Mouse (Mus musculus) lung, adult 2 months (tissue): ENCODE measurements around the gene Il17rd. TPM values are rescaled to one million over a fixed set of nuclear protein-coding genes. Genes with fewer than 3 reads are reported as not detected.

Source experiments
- DNase-seq: peaks from one replicate; pipeline ENCODE4 v3.0.0; 2022
- H3K4me1 ChIP-seq: fragments of 200-500 bp; 2 replicates; pipeline ENCODE4 v1.6.1; 2011; ENCODE audit warnings: low read length; ENCODE audit not compliant: control insufficient read depth, insufficient read depth
- H3K4me3 ChIP-seq: fragments of 200-500 bp; replicated peaks from 2 replicates; pipeline ENCODE3; 2011; ENCODE audit warnings: low read depth, mild to moderate bottlenecking, control low read depth, low read length; ENCODE audit errors: extremely low read depth
- CTCF ChIP-seq: fragments of 200-500 bp; IDR thresholded peaks from 2 replicates; pipeline ENCODE4 v1.5.1; 2011; ENCODE audit warnings: mild to moderate bottlenecking, low read length, control low read depth; ENCODE audit not compliant: insufficient read depth
- POLR2A ChIP-seq: fragments of 200-500 bp; IDR thresholded peaks from 2 replicates; pipeline ENCODE4 v1.6.1; 2011; ENCODE audit warnings: low read depth, mild to moderate bottlenecking, control low read depth, low read length, borderline replicate concordance; ENCODE audit errors: extremely low read depth
- WGBS: fragments of 180-500 bp; shearing (Covaris S2); methylation state at CpG from one replicate; pipeline ENCODE4 v1.1.7; 2018; 5-methylcytosine and 5-hydroxymethylcytosine counted together
- polyA plus RNA-seq: library from polyadenylated mRNA; depleted of rRNA; stranded (reverse); fragments of >200 nt; gene quantifications from 2 replicates; pipeline ENCODE4 v1.2.3, GENCODE M21; 2012

The Il17rd gene
- polyA plus RNA-seq, 1 experiment, result 11.3 TPM

GRCm38 (mm10) chr14:27076522-27076920 lies 37.8 kb downstream of the Il17rd start:
- Histone ChIP-seq H3K4me3 (no peak overlapping the region), H3K4me1 (peaks cover 16% of the 10 kb centered on the region)
- no peak for DNase-seq
- no peak for TF ChIP-seq POLR2A
- no peak for TF ChIP-seq CTCF
- WGBS, result 18% methylated on average over 2 of the region's 2 CpGs

DNA sequence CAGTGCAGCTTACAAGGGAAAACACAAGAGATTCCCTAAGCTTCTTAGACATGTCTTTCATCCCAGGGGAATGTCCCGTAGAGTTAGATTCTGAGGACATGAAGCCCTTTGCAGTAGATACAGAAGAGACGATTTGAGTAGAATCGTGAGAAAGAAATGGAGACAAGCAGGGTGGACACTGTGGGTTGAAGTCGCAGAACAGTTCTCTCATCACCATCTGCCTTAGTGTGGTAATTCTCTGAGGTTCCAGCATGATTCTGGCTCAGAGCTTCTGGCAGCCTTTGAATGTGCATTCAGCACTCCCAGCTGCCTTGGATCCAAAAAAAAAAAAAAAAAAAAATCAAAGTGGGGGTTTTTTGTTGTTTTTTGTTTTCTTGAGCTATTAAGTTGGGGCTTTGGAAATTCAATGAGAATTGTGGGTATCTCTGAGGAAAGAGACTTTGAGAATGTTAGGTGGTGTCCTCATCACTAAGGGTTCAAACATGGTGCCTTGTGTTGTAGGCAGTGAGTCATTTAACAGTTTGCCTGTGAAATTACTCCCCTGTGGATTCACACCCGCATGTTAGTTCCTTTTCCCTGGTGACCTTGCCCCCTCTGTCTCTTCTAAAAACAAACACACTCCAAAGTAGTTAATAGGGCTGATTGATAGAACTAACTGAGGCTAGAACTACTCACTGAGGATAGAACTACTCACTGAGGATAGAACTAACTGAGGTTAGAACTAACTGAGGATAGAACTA lies 43.0 kb downstream of the Il17rd start:
- no peak for TF ChIP-seq CTCF
- TF ChIP-seq POLR2A, result no peak
- no peak for DNase-seq
- Histone ChIP-seq H3K4me3 (no peak overlapping the region), H3K4me1 (peaks cover 3% of the 10 kb centered on the region; the same call in 1 of the 2 replicates)
- WGBS, result 67% methylated on average over 5 of the region's 5 CpGs

DNA sequence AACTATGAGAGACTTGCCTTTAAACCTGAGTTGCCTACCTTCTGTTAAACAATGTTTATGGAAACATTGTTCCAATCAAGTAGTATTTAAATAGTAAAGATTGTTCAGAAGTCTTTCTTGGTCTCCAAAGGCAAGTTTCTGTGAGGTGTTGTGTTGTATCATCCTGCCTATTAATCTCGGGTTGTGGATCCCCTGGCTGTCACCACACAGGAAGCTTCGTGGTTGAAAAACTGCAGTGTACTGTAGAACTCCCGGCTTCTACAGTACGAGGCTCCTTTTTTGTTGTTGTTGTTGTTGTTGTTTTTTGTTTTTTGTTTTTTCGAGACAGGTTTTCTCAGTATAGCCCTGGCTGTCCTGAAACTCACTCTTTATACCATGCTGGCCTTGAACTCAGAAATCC lies 46.7 kb downstream of the Il17rd start:
- TF ChIP-seq CTCF, result no peak
- no peak for TF ChIP-seq POLR2A
- Histone ChIP-seq H3K4me1 (no peaks in the 10 kb centered on the region), H3K4me3 (no peak overlapping the region)
- no peak for DNase-seq
- 69% methylated on average over 5 of the region's 5 CpGs for WGBS

- no peak for TF ChIP-seq CTCF
- Histone ChIP-seq H3K4me1 (no peaks in the 10 kb centered on the region), H3K4me3 (no peak overlapping the region)
- DNase-seq, result no peak
- WGBS, result 92% methylated on average over 4 of the region's 4 CpGs
These were observed 47.3 kb downstream of the Il17rd start for GRCm38 (mm10) chr14:27085999-27086398.

- WGBS, result 70% methylated on average over 5 of the region's 5 CpGs
- no peak for DNase-seq
These were observed 55.5 kb downstream of the Il17rd start for GRCm38 (mm10) chr14:27094247-27094646.

DNA sequence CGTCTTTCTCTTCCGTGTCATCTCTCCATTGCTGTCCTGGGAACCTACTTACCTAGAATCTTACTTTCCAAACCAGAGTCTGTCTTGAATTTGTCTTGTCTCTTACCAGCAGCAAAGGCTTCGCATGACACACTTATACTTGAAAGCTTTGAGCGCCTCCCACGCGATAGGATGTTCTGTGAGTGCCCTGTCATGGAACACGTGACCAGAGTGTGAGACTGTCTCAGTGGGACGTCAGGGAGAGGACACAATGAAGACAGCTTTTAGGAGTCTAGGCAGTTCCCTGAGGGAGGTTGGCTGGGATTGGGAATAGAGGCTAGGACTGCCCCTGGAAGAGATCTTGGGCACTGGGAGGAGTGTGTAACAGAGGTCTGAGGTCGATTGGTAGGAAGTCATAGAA lies 57.4 kb downstream of the Il17rd start:
- DNase-seq, result no peak
- H3K4me3 ChIP-seq, result no peak overlapping the region
- H3K4me1 ChIP-seq, result peaks cover 6% of the 10 kb centered on the region
- 67% methylated on average over 9 of the region's 9 CpGs for WGBS
- no peak for TF ChIP-seq POLR2A
- TF ChIP-seq CTCF, result no peak

More at GRCm38 (mm10) chr14:27094247-27094646, 55.5 kb downstream of the Il17rd start:
- TF ChIP-seq POLR2A (no peak), CTCF (no peak)
- H3K4me3 ChIP-seq, result no peak overlapping the region
- peaks cover 6% of the 10 kb centered on the region for H3K4me1 ChIP-seq

- 13% methylated on average over 3 of the region's 3 CpGs for WGBS
- H3K4me3 ChIP-seq, result no peak overlapping the region
- DNase-seq, result peak; percentile 52
- TF ChIP-seq POLR2A (no peak), CTCF (peak; percentile 46)
- peaks cover 6% of the 10 kb centered on the region for H3K4me1 ChIP-seq
These were observed 58.0 kb downstream of the Il17rd start for GRCm38 (mm10) chr14:27096779-27097178.

DNA sequence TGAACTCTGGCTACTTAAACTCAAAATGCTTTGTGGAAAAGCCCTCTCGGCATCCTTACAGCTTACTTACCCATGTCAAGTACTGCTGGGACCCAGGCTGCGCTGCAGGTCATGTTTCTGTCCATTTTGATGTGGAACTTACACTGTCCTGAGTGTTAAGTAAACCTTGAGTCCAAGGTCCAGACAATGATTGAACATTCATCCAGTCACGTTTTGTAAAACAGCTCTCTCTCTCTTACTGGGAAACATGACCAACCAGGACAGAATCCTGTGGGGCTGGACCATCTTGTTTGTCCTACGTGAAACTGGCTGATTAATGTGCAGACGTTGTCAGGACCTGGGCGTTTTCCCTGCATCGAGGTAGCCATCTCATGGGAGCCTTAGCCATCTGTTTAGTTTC lies 63.0 kb downstream of the Il17rd start:
- WGBS, result 61% methylated on average over 7 of the region's 7 CpGs
- no peak for DNase-seq
- H3K4me3 ChIP-seq, result no peak overlapping the region
- TF ChIP-seq POLR2A, result no peak
- TF ChIP-seq CTCF, result no peak
- no peaks in the 10 kb centered on the region; the same call in 1 of the 2 replicates for H3K4me1 ChIP-seq

- TF ChIP-seq CTCF (no peak), POLR2A (no peak)
- no peak overlapping the region for H3K4me3 ChIP-seq
- DNase-seq, result no peak
- H3K4me1 ChIP-seq, result no peaks in the 10 kb centered on the region
- WGBS, result 81% methylated on average over 6 of the region's 6 CpGs
These were observed 64.0 kb downstream of the Il17rd start for GRCm38 (mm10) chr14:27102720-27103119.

GRCm38 (mm10) chr14:27105731-27106457 lies 67.2 kb downstream of the Il17rd start:
- Histone ChIP-seq H3K4me3 (no peak overlapping the region), H3K4me1 (no peaks in the 10 kb centered on the region; the same call in 1 of the 2 replicates)
- 76% methylated on average over 12 of the region's 12 CpGs for WGBS
- DNase-seq, result no peak
- no peak for TF ChIP-seq POLR2A
- TF ChIP-seq CTCF, result no peak
